Mouse (Mus musculus) limb, embryonic 10.5 days (tissue): ENCODE measurements at regions not wholly inside any gene's neighbourhood (a gene's known extent, or its start where the extent isn't known, plus 50 kb on each side); places are given as distances from the start of the nearest gene placed in this dataset.

Experiments used
- DNase-seq: peaks from one replicate; pipeline ENCODE4 v3.0.0-alpha.2; 2017; ENCODE audit warnings: low spot score
- H3K27ac ChIP-seq: fragments of 300-500 bp; sonication (generic); 2 replicates; pipeline ENCODE4 v1.5.1; 2016; ENCODE audit warnings: mild to moderate bottlenecking
- H3K27me3 ChIP-seq: fragments of 300-500 bp; sonication (generic); 2 replicates; pipeline ENCODE4 v1.6.1; 2016; ENCODE audit warnings: low read depth, mild to moderate bottlenecking; ENCODE audit not compliant: poor library complexity, severe bottlenecking
- H3K36me3 ChIP-seq: fragments of 300-500 bp; sonication (generic); 2 replicates; pipeline ENCODE4 v1.6.1; 2016; ENCODE audit warnings: mild to moderate bottlenecking, moderate library complexity
- H3K4me1 ChIP-seq: fragments of 300-500 bp; sonication (generic); 2 replicates; pipeline ENCODE4 v1.6.1; 2016
- H3K4me3 ChIP-seq: fragments of 300-500 bp; sonication (generic); 2 replicates; pipeline ENCODE4 v1.5.1; 2016; ENCODE audit warnings: mild to moderate bottlenecking, moderate library complexity
- H3K9me3 ChIP-seq: fragments of 300-500 bp; sonication (generic); replicated peaks from 2 replicates; pipeline ENCODE4 v1.6.1; 2016; ENCODE audit warnings: mild to moderate bottlenecking
- WGBS: fragments of 180-500 bp; shearing (Covaris S2); methylation state at CpG from one replicate; pipeline ENCODE4 v1.1.7; 2016; 5-methylcytosine and 5-hydroxymethylcytosine counted together

DNA sequence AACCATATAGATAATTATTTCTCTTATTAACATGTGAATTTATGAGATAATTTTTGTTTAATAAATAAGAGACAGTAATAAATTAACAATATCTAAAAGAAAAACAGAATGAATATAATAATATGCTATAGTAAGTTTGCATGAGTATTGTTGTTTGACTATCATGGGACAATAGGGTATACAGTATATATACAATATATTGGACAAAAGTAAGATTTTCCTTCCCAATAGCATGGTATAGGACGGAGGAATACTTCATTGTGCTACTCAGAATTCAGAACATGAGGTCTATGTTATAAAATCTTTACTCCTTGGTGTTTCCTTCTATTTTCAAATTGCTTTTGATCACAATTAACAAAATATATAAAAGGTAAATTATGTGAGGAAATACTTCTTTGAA is 771.0 kb upstream of the Pcdh20 start:
- no peaks in the 10 kb centered on the region for H3K36me3 ChIP-seq
- no peaks in the 10 kb centered on the region for H3K27me3 ChIP-seq
- no peak overlapping the region for H3K27ac ChIP-seq
- H3K4me3 ChIP-seq: no peak overlapping the region
- H3K9me3 ChIP-seq: no peaks in the 10 kb centered on the region
- DNase-seq: no peak
- 90% methylated on average over 1 of the region's 1 CpGs for WGBS
- H3K4me1 ChIP-seq: no peaks in the 10 kb centered on the region

DNA sequence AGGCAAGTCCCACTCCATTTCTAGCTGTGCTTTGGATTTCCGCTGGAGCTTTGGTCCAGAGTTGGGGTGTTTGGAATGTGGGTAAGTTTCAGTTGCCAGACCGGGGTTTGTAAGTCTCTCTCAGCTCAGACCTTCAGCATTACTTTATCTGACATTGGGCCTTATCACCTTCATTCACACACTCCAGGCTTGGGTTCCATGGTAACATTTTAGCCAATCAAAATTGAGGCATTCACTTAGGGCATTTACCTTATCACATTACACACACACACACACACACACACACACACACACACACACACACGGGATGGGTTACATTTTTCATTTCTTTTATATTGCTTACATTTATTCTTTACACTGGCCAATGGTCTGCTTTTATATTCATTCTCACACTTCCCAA is 765.3 kb upstream of the Pcdh20 start:
- Histone ChIP-seq H3K4me1 (no peaks in the 10 kb centered on the region), H3K36me3 (no peaks in the 10 kb centered on the region), H3K9me3 (no peaks in the 10 kb centered on the region), H3K27ac (no peak overlapping the region), H3K4me3 (no peak overlapping the region), H3K27me3 (no peaks in the 10 kb centered on the region)
- 93% methylated on average over 3 of the region's 3 CpGs for WGBS
- DNase-seq: no peak

DNA sequence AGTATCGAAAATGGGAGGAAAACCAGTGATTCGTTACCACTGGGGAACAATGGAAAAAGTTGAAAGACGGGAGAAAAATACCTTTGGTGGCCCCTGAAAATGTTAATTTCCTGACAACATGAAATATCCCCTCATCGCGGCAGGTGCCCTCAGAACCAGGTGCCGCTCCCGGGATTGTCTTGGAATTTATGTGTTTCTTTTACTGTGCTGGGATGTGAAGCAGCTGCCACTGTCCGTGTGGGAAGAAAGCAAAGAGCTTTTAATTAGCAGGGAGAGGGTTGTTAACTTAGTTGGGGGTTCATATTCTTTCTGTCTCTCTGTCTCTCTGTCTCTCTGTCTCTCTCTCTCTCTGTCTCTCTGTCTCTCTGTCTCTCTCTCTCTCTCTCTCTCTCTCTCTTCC is 759.3 kb upstream of the Pcdh20 start:
- Histone ChIP-seq H3K4me3 (no peak overlapping the region), H3K4me1 (no peaks in the 10 kb centered on the region), H3K27me3 (no peaks in the 10 kb centered on the region), H3K27ac (no peak overlapping the region), H3K36me3 (no peaks in the 10 kb centered on the region), H3K9me3 (no peaks in the 10 kb centered on the region)
- 61% methylated on average over 8 of the region's 8 CpGs for WGBS
- DNase-seq: no peak

DNA sequence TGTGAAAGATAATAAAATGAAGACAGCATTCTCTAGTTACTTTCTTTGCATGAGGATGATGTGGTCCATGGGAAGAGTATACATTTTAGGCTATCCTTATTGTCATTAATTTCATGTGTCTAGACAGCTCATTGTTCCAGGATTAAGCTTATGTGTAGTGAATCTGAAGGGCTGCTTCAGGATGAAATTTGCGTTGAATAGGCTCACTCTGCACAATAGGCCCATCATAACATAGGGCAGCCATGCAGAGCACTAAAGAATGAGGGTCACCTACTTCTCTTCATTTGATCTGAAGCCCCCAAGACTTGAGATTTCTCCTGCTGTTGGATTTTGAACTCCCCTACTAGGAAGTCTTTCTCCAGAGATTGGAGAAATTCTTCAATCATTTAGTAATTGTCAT is 746.2 kb upstream of the Pcdh20 start:
- WGBS: 93% methylated on average over 1 of the region's 1 CpGs

DNA sequence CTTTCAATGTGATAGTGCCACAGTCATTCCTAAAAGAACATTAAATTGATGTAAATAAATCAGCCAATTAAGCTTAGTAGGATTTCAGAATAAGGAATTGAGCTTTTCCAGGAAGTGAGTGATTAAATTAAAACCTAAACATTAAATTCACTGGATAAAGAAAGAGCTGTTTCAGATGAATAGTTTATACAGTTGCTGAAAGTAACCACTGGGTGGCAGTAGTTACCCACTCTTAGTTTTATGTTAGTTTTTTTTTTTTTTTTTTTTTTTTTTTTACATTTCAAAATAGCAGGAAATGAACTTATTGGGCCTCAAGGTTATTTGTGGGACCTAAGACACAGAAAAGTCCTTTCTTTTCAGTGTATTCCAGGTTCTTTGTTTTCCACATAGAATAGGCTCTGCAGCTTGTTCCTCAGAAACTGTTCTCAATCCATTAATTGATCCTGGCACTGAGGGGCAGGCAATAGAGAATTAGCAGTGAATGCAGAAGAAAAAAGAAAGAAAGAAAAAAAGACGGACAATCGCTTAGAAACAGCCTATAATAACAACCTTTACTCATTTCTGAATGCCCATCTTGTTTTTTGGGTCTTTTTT is 710.3 kb upstream of the Pcdh20 start:
- WGBS: 65% methylated on average over 2 of the region's 2 CpGs
- Histone ChIP-seq H3K4me3 (no peak overlapping the region), H3K4me1 (no peaks in the 10 kb centered on the region), H3K27me3 (no peaks in the 10 kb centered on the region), H3K36me3 (no peaks in the 10 kb centered on the region), H3K27ac (no peak overlapping the region), H3K9me3 (no peaks in the 10 kb centered on the region)
- no peak for DNase-seq

More for the DNA sequence above, 746.2 kb upstream of the Pcdh20 start:
- Histone ChIP-seq H3K36me3 (no peaks in the 10 kb centered on the region), H3K9me3 (no peaks in the 10 kb centered on the region), H3K4me1 (no peaks in the 10 kb centered on the region), H3K27ac (no peak overlapping the region), H3K4me3 (no peak overlapping the region), H3K27me3 (no peaks in the 10 kb centered on the region)
- DNase-seq: no peak

DNA sequence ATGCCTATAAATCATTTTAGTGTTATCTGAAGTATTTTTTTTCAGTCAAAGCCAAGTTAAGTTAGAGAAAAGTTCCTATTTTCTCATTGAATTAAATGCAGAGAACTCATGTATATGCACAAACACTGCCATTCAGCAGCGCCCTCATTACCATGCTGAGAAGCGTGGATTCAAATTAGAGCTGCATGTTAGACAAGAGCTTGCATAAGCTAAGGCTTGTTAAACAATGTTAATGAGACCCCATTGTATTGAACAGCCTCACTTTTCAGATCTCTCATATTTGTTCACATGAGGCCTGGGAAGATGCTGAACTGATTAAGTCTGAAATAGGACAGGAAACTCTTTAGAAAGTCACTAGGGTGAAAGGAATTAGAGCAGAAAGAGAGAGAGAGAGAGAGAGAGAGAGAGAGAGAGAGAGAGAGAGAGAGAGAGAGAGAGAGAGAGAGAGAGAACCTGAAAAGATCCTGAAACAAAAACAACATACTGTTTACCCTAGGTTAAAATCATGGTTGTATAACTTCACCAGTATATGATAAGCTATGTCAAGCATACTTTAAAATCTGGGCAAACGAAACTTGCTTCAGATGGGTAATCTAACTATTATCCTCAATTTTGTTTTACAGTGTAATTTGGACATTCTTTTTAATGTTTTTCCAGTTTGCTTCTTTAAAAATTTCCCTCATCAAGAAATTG is 671.9 kb upstream of the Pcdh20 start:
- no peaks in the 10 kb centered on the region for H3K4me1 ChIP-seq
- H3K27me3 ChIP-seq: no peaks in the 10 kb centered on the region
- H3K36me3 ChIP-seq: no peaks in the 10 kb centered on the region
- WGBS: 90% methylated on average over 3 of the region's 3 CpGs
- no peaks in the 10 kb centered on the region for H3K9me3 ChIP-seq
- no peak overlapping the region for H3K27ac ChIP-seq
- H3K4me3 ChIP-seq: no peak overlapping the region
- no peak for DNase-seq

DNA sequence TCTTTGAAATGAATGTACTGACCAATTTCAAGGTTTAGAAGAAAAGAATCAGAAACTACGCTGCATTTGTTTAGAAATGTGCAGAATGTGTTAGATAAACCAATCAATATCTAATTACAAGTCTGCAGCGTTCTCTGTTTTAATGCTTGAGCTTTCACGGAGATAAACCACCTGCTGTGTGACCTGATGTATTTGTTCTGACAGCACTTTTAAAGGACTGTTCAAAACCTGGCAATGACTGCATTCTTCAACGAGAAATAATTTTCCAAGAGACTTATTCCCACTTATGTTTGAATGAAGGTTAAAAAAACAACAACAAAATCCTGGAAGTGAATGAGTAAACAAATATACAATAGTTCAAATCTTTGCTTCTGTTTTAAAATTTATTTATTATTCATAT is 628.1 kb upstream of the Pcdh20 start:
- Histone ChIP-seq H3K27me3 (no peaks in the 10 kb centered on the region), H3K4me1 (no peaks in the 10 kb centered on the region), H3K27ac (no peak overlapping the region), H3K36me3 (no peaks in the 10 kb centered on the region), H3K9me3 (no peaks in the 10 kb centered on the region), H3K4me3 (no peak overlapping the region)
- WGBS: 71% methylated on average over 4 of the region's 4 CpGs
- no peak for DNase-seq

DNA sequence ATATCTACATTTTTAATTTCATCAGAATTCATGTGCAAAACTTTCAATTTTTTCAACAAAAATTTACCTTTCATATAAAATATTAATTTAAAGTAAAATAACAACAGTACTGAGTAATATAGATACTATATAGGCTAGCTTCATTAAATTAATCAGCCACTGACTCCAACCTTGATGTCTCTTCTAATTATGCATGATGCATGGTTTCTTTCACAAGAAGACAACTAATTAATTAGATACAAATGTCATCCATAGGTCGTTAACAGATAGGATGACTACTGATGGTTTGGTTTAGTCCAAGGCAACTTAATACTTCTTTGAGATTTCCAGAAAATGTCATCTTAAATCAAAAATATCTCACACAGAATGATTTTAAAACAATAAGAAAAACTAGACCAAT is 618.5 kb upstream of the Pcdh20 start:
- H3K4me1 ChIP-seq: no peaks in the 10 kb centered on the region
- H3K4me3 ChIP-seq: no peak overlapping the region
- no peak for DNase-seq
- no peaks in the 10 kb centered on the region for H3K36me3 ChIP-seq
- no peaks in the 10 kb centered on the region for H3K27me3 ChIP-seq
- no peak overlapping the region for H3K27ac ChIP-seq
- 89% methylated on average over 1 of the region's 1 CpGs for WGBS
- H3K9me3 ChIP-seq: no peaks in the 10 kb centered on the region

DNA sequence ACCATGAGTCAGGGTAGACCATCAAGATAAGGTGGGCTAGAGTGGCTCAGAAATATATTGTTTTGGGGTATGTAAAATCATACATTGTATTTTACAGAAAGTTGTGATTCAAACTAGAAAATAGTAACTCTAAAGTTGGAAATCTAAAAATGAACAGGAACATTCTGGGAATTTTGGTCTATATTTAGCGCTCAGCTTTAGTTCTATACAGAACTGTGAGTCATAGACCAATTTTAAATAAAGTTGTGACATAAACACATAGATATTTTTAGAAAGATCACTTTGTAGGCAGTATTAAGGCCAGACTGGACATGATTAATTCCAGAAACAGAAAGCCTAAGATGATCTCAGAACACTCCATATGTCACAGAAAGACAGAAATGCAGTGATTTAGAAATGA is 604.8 kb upstream of the Pcdh20 start:
- Histone ChIP-seq H3K9me3 (no peaks in the 10 kb centered on the region), H3K4me3 (no peak overlapping the region), H3K27me3 (no peaks in the 10 kb centered on the region), H3K27ac (no peak overlapping the region), H3K4me1 (no peaks in the 10 kb centered on the region), H3K36me3 (no peaks in the 10 kb centered on the region)
- no peak for DNase-seq
- WGBS: 95% methylated on average over 1 of the region's 1 CpGs

DNA sequence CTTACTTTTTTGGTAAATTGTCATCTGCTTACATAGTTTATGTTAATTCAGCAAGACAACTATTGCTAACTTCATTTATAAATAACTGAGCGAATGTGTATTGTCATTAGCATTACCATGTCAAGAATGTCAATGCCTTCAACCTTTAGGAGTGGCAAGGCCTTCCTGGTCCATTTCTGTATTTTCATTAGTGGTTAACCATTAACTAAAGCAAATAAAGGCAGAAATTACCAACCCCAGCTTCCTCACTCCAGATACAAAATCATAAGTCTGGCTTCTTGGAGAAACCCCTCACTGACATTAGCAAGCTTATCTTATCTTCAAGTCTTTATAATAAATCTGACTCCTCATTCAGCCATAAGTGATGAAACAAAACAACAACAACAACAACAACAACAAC is 592.8 kb upstream of the Pcdh20 start:
- Histone ChIP-seq H3K27ac (no peak overlapping the region), H3K4me3 (no peak overlapping the region), H3K4me1 (no peaks in the 10 kb centered on the region), H3K9me3 (no peaks in the 10 kb centered on the region), H3K36me3 (no peaks in the 10 kb centered on the region), H3K27me3 (no peaks in the 10 kb centered on the region)
- WGBS: 89% methylated on average over 1 of the region's 1 CpGs
- DNase-seq: no peak

DNA sequence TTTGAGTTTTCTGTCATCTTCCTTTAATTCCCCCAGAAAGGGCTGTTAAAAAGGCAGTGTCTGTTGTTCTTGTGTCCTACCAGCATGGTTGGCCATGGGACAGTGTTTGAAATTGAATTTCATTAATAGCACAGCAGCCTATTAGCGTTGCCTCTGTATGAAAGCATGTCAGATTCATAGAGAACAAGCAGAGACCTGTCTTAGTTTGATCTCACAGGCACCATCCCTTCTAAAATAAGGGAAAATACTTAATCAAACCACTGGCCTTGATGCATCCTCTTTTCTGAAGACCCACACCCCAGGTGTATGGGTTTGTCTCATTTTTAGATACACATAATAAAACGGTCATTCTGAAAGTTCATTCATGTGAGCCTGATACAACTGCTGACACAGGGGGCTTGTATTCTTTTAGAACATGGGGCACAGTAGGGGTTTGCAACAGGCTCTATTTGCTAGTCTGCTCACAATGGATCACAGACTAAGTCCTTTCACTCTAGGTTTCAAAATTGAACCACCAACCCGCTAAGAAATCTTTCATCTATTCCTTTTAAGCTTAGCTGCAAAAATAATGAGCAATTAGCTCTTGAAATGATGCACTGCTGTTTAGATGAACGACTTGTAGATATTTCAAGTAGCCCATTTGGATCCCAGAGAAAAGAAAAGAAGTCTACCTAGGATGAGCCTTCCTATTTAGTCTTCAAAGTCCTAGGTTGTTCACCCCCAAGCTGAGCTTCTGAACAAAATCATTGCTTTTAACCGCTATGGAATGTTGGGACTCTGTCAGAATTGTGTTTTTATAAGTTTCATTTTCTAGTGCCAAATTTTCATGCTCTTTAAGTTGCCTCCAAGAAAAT is 591.6 kb upstream of the Pcdh20 start:
- Histone ChIP-seq H3K9me3 (no peaks in the 10 kb centered on the region), H3K27ac (no peak overlapping the region), H3K4me3 (no peak overlapping the region), H3K4me1 (no peaks in the 10 kb centered on the region), H3K36me3 (no peaks in the 10 kb centered on the region), H3K27me3 (no peaks in the 10 kb centered on the region)
- WGBS: 90% methylated on average over 5 of the region's 5 CpGs
- no peak for DNase-seq

DNA sequence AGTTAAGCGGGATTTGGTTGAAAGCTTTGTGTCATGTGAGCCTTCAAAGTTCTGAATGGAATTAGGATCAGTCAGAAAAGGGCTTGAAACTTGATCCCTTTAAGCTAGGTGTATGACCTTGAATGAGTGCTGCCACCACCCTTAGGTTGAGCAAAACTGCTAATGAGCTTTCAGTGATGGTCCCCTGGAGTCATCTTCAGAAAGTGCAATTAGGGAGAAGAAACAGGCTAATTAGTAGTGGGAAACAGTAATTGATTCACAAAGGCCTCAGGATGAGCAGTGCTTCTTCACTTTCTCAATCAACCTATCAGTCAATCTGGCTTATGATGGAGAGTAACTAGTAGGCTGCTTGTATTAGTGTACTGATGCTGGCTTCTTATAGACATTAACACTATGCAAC is 590.1 kb upstream of the Pcdh20 start:
- DNase-seq: no peak
- H3K4me3 ChIP-seq: no peak overlapping the region
- no peaks in the 10 kb centered on the region for H3K4me1 ChIP-seq
- WGBS: 49% methylated on average over 1 of the region's 1 CpGs
- no peak overlapping the region for H3K27ac ChIP-seq
- H3K27me3 ChIP-seq: no peaks in the 10 kb centered on the region
- H3K36me3 ChIP-seq: no peaks in the 10 kb centered on the region
- H3K9me3 ChIP-seq: no peaks in the 10 kb centered on the region

DNA sequence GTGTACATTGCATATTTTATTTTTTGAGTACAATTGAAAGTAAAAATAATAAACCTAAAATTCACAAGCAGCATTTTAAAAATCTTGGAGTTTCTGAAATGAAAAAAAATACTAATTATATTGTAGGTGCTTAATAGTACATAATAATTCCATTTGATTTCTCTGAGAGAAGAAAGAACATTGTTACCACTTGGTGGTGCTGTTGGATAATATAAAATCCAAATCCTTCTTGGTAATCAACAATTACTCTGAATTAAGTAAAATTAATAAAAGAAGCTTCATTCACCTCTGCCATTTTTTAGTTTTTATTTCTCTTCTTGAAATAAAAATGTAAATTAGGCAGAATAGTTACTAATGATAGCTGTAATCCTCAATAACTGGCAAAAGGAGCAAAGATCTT is 563.2 kb upstream of the Pcdh20 start:
- Histone ChIP-seq H3K9me3 (no peaks in the 10 kb centered on the region), H3K4me1 (no peaks in the 10 kb centered on the region), H3K36me3 (no peaks in the 10 kb centered on the region), H3K4me3 (no peak overlapping the region), H3K27ac (no peak overlapping the region), H3K27me3 (no peaks in the 10 kb centered on the region)
- no peak for DNase-seq
